Mouse (Mus musculus) hindbrain, embryonic 11.5 days (tissue): ENCODE measurements around the gene Rnf38. TPM values are rescaled to one million over a fixed set of nuclear protein-coding genes. Genes with fewer than 3 reads are reported as not detected.

ENCODE experiments used
- ATAC-seq: fragments of 200-750 bp; cut with Nextera tagmentation; 2 replicates; pipeline ENCODE4 v1.8.0; 2017; ENCODE audit warnings: mild to moderate bottlenecking, moderate TSS enrichment, moderate library complexity; ENCODE audit not compliant: low FRiP score
- DNase-seq: peaks from one replicate; pipeline ENCODE4 v3.0.0-alpha.2; 2015; ENCODE audit warnings: low spot score
- H3K27ac ChIP-seq: fragments of 300-500 bp; sonication (generic); 2 replicates; pipeline ENCODE4 v1.5.1; 2014; ENCODE audit warnings: mild to moderate bottlenecking, low read depth, low read length
- H3K27me3 ChIP-seq: fragments of 300-500 bp; sonication (generic); 2 replicates; pipeline ENCODE4 v1.6.1; 2014; ENCODE audit warnings: mild to moderate bottlenecking, low read length, moderate library complexity, mixed read lengths; ENCODE audit not compliant: control insufficient read depth, insufficient read depth
- H3K36me3 ChIP-seq: fragments of 300-500 bp; sonication (generic); 2 replicates; pipeline ENCODE4 v1.6.1; 2014; ENCODE audit warnings: mild to moderate bottlenecking, low read length, moderate library complexity, mixed read lengths; ENCODE audit not compliant: control insufficient read depth, insufficient read depth
- H3K4me1 ChIP-seq: fragments of 300-500 bp; sonication (generic); replicated peaks from 2 replicates; pipeline ENCODE4 v1.6.1; 2014; ENCODE audit warnings: low read length, mixed read lengths; ENCODE audit not compliant: control insufficient read depth, insufficient read depth
- H3K4me2 ChIP-seq: fragments of 300-500 bp; sonication (generic); replicated peaks from 2 replicates; pipeline ENCODE4 v1.6.1; 2014; ENCODE audit warnings: mild to moderate bottlenecking, low read depth, low read length
- H3K4me3 ChIP-seq: fragments of 300-500 bp; sonication (generic); 2 replicates; pipeline ENCODE4 v1.5.1; 2014; ENCODE audit warnings: low read depth, low read length
- H3K9ac ChIP-seq: fragments of 300-500 bp; sonication (generic); 2 replicates; pipeline ENCODE4 v1.6.1; 2014; ENCODE audit warnings: low read depth, low read length
- H3K9me3 ChIP-seq: fragments of 300-500 bp; sonication (generic); 2 replicates; pipeline ENCODE4 v1.6.1; 2016; ENCODE audit warnings: low read length; ENCODE audit not compliant: control insufficient read depth
- WGBS: fragments of 180-500 bp; shearing (Covaris S2); extraction: QIAGEN DNeasy Blood & Tissue Kit; methylation state at CpG from one replicate; pipeline ENCODE4 v1.1.7; 2014; 5-methylcytosine and 5-hydroxymethylcytosine counted together
- polyA plus RNA-seq: library from polyadenylated mRNA; unstranded; fragments of >200 nt; fragmentation: Nextera tagmentation; extraction: Ambion mirVana; gene quantifications from 2 replicates; pipeline ENCODE4 v1.2.1, GENCODE M21; 2014

Gene Rnf38
- polyA plus RNA-seq, 1 experiment from 2014 or later = 57.0 TPM

DNA sequence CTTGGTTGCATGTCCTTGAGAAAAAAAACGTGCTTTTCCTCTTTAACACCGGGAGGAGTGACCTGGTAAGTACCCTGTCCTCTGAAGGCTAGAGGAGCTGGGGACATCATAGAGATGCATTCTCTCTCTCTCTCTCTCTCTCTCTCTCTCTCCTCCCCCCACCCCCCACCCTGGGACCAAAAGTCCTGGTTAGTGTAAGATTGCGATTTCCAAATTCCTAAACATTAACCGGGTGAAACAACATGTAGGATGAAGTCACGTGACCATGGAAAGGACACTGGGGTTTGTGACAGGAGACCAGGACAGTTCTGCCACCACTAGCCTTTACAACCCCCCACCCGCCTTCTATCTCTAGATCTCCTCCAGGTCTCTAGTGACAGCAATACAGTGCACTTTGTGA, 19.6 kb upstream of the Rnf38 start:
- H3K27ac ChIP-seq = no peak overlapping the region
- no peaks in the 10 kb centered on the region for H3K9me3 ChIP-seq
- no peaks in the 10 kb centered on the region for H3K27me3 ChIP-seq
- H3K4me2 ChIP-seq = no peak overlapping the region
- no peak overlapping the region for H3K4me3 ChIP-seq
- no peak overlapping the region for H3K9ac ChIP-seq
- H3K36me3 ChIP-seq = no peaks in the 10 kb centered on the region
- no peak for ATAC-seq
- WGBS = 18% methylated on average over 6 of the region's 6 CpGs
- H3K4me1 ChIP-seq = peaks cover 8% of the 10 kb centered on the region; the same call in 1 of the 2 replicates
- DNase-seq = no peak

- 10% methylated on average over 13 of the region's 13 CpGs for WGBS
- Histone ChIP-seq H3K4me1 (peaks cover 12% of the 10 kb centered on the region; the same call in 1 of the 2 replicates), H3K36me3 (no peaks in the 10 kb centered on the region)
These were observed 18.7 kb upstream of the Rnf38 start for GRCm38 (mm10) chr4:44251966-44252916.

DNA sequence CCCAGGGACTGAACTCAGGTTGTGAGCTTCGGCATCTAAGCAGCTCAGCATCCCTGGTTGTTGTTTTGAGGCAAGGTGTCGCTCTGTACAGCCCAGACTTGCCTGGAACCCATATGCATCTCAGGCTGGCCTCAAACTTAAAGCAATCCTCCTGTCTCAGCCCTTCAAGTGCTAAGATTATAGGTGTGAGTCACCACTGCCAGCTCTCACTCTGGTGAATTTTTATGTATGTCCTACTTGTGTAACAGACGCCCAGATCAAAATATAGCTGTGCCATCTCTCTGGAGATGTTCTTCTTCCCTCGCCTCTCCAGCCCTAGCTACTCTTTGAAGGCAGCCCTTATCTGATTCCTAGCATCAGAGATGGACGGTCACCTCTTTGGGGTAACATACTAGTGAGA, 17.9 kb upstream of the Rnf38 start:
- DNase-seq (no peak), ATAC-seq (no peak)
- Histone ChIP-seq H3K4me3 (no peak overlapping the region), H3K4me1 (peaks cover 12% of the 10 kb centered on the region; the same call in 1 of the 2 replicates), H3K9ac (no peak overlapping the region), H3K4me2 (no peak overlapping the region), H3K27me3 (no peaks in the 10 kb centered on the region), H3K36me3 (no peaks in the 10 kb centered on the region), H3K27ac (no peak overlapping the region), H3K9me3 (no peaks in the 10 kb centered on the region)
- 85% methylated on average over 5 of the region's 5 CpGs for WGBS

More at GRCm38 (mm10) chr4:44251966-44252916, 18.7 kb upstream of the Rnf38 start:
- Histone ChIP-seq H3K27me3 (no peaks in the 10 kb centered on the region), H3K4me3 (no peak overlapping the region), H3K9ac (no peak overlapping the region), H3K4me2 (no peak overlapping the region), H3K9me3 (no peaks in the 10 kb centered on the region), H3K27ac (no peak overlapping the region)
- ATAC-seq (no peak), DNase-seq (no peak)

DNA sequence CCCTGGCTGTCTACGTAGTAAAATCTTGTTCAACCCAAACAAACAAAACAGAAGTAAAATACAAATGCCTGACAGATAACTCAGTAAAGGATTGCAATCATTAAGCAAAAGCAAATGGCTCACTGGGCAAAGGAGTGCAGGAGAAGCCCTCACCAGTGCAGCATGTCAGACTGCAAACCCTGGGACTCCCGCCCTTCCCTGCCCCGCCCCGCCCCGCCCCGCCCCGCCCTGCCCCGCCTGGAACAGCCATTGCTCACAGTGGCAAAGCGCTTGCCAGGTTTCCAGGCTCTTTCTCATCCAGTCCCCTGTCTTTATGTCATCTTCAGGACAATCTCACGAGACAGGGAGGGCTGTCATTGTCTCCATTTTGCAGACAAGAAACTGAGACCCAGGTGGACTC, 16.1 kb upstream of the Rnf38 start:
- H3K4me3 ChIP-seq = 0 out of 2 replicates have a peak overlapping the region, but pooled peaks have one; percentile 19
- no peaks in the 10 kb centered on the region for H3K36me3 ChIP-seq
- peak overlapping the region; percentile 28 for H3K4me2 ChIP-seq
- H3K9me3 ChIP-seq = no peaks in the 10 kb centered on the region
- peak overlapping the region; percentile 54 for H3K27ac ChIP-seq
- DNase-seq (peak; percentile 35), ATAC-seq (peak; percentile 51; the same call in 1 of the 2 replicates)
- 8% methylated on average over 5 of the region's 10 CpGs for WGBS
- no peaks in the 10 kb centered on the region for H3K27me3 ChIP-seq
- H3K9ac ChIP-seq = no peak overlapping the region
- peaks cover 12% of the 10 kb centered on the region; the same call in 1 of the 2 replicates for H3K4me1 ChIP-seq

GRCm38 (mm10) chr4:44247051-44247939, 13.7 kb upstream of the Rnf38 start:
- DNase-seq = peak; percentile 92
- Histone ChIP-seq H3K27me3 (no peaks in the 10 kb centered on the region), H3K36me3 (no peaks in the 10 kb centered on the region), H3K4me1 (peaks cover 9% of the 10 kb centered on the region; the same call in 1 of the 2 replicates), H3K4me3 (peak overlapping the region; percentile 6; the same call in 1 of the 2 replicates), H3K9me3 (no peaks in the 10 kb centered on the region), H3K9ac (peak overlapping the region; percentile 31; the same call in 1 of the 2 replicates), H3K27ac (peak overlapping the region; percentile 94), H3K4me2 (peak overlapping the region; percentile 30)
- ATAC-seq = peak; percentile 95
- WGBS = 9% methylated on average over 18 of the region's 18 CpGs

DNA sequence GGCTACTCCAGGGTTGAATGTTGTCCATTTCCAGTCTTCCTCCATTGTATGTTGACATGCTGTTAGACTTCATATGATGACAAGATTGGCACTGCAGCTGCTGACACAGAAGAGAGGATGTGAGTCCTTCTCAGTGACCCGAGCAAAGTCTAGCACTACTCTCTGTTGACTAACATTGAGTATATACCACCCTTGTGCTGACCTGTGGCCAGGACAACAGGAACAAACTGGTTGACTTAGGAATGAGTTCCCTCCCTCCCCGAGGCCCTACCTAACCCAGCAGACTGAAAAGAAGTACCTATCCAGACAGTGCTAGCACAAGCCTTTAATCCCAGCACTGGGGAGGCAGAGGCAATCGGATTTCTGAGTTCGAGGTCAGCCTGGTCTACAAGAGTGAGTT, 12.7 kb upstream of the Rnf38 start:
- DNase-seq (no peak), ATAC-seq (no peak)
- Histone ChIP-seq H3K4me3 (no peak overlapping the region), H3K4me1 (peaks cover 9% of the 10 kb centered on the region; the same call in 1 of the 2 replicates), H3K9me3 (no peaks in the 10 kb centered on the region), H3K9ac (no peak overlapping the region), H3K27ac (no peak overlapping the region), H3K36me3 (no peaks in the 10 kb centered on the region), H3K27me3 (no peaks in the 10 kb centered on the region), H3K4me2 (no peak overlapping the region)
- WGBS = 87% methylated on average over 4 of the region's 4 CpGs

DNA sequence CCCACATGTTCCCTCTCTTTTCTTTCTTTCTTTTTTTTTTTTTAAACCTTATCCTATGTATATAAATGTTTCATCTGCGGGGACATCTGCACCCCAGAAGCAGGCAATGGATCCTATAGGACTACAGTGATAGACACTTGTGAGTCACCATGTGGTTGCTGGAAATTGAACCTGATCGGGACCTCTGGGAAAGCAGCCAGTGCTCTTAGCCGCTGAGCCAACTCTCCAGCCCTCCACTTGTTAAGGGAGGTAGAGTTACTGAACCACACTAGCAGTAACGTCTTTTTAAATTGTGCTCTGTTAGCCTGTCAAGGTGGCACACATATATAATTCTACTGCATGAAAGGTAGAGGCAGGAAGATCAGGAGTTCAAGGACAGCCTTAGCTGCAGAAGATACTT, 8.0 kb upstream of the Rnf38 start:
- Histone ChIP-seq H3K4me3 (no peak overlapping the region), H3K9me3 (no peaks in the 10 kb centered on the region), H3K4me2 (no peak overlapping the region), H3K4me1 (no peaks in the 10 kb centered on the region), H3K27ac (no peak overlapping the region), H3K27me3 (no peaks in the 10 kb centered on the region), H3K9ac (no peak overlapping the region), H3K36me3 (no peaks in the 10 kb centered on the region)
- WGBS = 79% methylated on average over 4 of the region's 4 CpGs
- no peak for DNase-seq
- no peak for ATAC-seq

GRCm38 (mm10) chr4:44235946-44236345, 2.4 kb upstream of the Rnf38 start:
- H3K9me3 ChIP-seq = no peaks in the 10 kb centered on the region
- no peaks in the 10 kb centered on the region for H3K27me3 ChIP-seq
- no peak overlapping the region for H3K27ac ChIP-seq
- 79% methylated on average over 2 of the region's 2 CpGs for WGBS
- H3K4me3 ChIP-seq = no peak overlapping the region
- no peak for ATAC-seq
- H3K4me1 ChIP-seq = no peaks in the 10 kb centered on the region
- H3K36me3 ChIP-seq = no peaks in the 10 kb centered on the region
- no peak overlapping the region for H3K4me2 ChIP-seq
- DNase-seq = no peak
- no peak overlapping the region for H3K9ac ChIP-seq
